Mouse (Mus musculus): ENCODE results near the gene Pdhx. TPM values are rescaled to one million over a fixed set of nuclear protein-coding genes. Genes with fewer than 3 reads are reported as not detected.

The Pdhx gene
- polyA plus RNA-seq, 1 experiment, result 1.2 TPM

DNA sequence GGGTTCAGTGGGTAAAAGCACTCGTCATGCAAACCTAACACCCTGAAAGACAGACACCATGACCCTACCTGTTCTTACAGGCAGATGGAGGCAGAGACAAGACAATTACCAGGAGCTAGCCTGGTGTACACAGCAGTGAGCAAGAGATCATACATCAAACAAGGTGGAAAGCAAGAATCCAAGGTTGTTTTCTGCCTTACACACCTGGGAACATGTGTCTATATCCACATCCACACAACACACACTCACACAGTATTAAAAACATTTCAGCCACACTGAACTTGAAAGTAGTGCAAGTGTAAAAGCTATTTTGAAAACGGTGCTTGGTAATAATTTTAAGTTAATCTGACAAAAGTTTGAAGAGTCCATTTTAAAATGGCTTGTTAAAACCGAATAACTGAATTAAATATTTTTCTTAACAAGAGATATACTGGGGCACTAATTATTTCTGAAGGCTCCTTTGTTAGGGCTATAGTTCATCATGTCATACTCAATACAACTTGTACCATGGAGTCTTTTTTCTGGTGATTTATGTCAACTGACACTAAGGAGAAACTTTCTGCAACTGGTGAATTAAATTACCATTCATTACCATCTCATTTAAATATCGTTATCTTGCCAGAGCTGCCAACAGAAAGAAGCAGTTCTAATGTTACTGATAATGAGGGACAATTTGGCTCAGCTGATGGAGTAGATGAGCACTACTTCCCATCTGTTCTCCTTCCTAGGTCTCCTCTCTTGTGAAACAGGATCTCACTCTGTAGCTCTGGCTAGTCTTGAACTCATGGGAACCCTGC, 52.9 kb downstream of the Pdhx start:
- H3K4me3 ChIP-seq (replicated peaks), result no peak overlapping the region
- peaks cover 23% of the 10 kb centered on the region for H3K4me1 ChIP-seq
- no peaks in the 10 kb centered on the region for H3K27me3 ChIP-seq (replicated peaks)
- no peaks in the 10 kb centered on the region for H3K9me3 ChIP-seq
- TF ChIP-seq FLI1 (IDR thresholded peaks at IDR 0.05; ENCODE audit: low read length) (no peak), GATA1 (IDR thresholded peaks at IDR 0.05; ENCODE audit: borderline replicate concordance, low read length) (no peak)
- H3K36me3 ChIP-seq (replicated peaks; ENCODE audit: low read length), result peaks cover 39% of the 10 kb centered on the region

DNA sequence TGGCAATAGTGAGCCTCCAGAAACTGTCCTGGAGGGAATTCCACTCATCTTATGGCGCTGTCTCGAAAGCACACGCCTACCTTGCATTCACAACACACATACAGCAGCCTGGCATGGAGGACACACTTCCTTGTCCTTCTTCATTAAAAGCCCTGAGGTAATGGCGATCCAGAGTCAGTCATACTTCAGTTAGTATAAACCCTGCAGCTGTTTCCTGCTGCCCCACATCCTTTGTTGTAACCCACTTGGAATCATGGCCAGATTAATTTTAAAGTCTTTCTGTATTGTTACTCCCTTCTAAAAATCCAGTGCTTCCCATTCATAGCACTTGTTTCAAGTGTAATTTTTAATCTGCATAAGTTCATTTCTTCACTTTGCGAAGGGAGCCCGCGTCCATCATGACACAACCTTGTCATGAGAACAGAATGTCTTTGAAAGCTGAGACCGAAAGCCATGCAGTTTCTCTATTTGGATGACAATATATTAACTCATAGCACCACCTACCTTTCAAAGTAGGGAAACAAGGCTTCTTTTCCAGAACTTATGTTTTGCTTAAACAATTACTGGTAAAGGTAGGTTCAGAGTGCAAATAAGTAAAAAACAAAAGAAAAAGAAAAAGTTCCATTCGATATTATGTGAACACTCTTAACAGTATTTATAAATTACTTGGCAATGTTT, 54.4 kb downstream of the Pdhx start:
- H3K4me1 ChIP-seq, result peaks cover 23% of the 10 kb centered on the region
- TF ChIP-seq GATA1 (IDR thresholded peaks at IDR 0.05; ENCODE audit: borderline replicate concordance, low read length), result no peak
- TF ChIP-seq FLI1 (IDR thresholded peaks at IDR 0.05; ENCODE audit: low read length), result no peak
- H3K4me3 ChIP-seq (replicated peaks), result no peak overlapping the region

DNA sequence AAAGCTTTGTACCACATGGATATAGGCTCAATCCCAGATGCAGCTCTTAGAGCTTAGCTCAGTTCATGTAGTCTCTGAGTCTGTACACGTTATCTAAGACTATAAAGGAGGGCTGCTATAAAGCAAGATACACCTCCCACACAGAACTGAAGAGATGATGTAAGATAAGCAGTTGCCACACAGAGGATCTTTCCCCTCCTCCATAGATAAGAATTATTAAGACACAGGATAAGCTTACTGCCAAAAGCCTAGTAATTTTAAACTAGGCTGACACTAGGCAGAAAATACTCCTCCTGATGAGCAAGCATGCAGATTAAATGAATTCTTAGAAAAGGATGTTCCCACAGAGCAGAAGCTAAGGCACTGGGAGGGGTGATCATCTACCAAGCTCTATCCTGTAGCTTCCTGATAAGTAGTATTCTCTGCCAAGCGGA, 55.9 kb downstream of the Pdhx start:
- peaks cover 14% of the 10 kb centered on the region for H3K36me3 ChIP-seq (replicated peaks; ENCODE audit: low read length)
- peaks cover 4% of the 10 kb centered on the region for H3K9me3 ChIP-seq
- H3K4me1 ChIP-seq, result peaks cover 34% of the 10 kb centered on the region
- TF ChIP-seq GATA1 (IDR thresholded peaks at IDR 0.05; ENCODE audit: borderline replicate concordance, low read length), result no peak
- no peak for TF ChIP-seq FLI1 (IDR thresholded peaks at IDR 0.05; ENCODE audit: low read length)
- H3K4me3 ChIP-seq (replicated peaks), result no peak overlapping the region
- H3K27me3 ChIP-seq (replicated peaks), result no peaks in the 10 kb centered on the region

More for the DNA sequence above, 54.4 kb downstream of the Pdhx start:
- Histone ChIP-seq H3K36me3 (replicated peaks; ENCODE audit: low read length) (peaks cover 26% of the 10 kb centered on the region), H3K27me3 (replicated peaks) (no peaks in the 10 kb centered on the region), H3K9me3 (no peaks in the 10 kb centered on the region)

- Histone ChIP-seq H3K36me3 (replicated peaks; ENCODE audit: low read length) (peaks cover 3% of the 10 kb centered on the region), H3K27me3 (replicated peaks) (no peaks in the 10 kb centered on the region), H3K9me3 (peaks cover 4% of the 10 kb centered on the region), H3K4me3 (replicated peaks) (no peak overlapping the region), H3K4me1 (peaks cover 34% of the 10 kb centered on the region)
- no peak for TF ChIP-seq FLI1 (IDR thresholded peaks at IDR 0.05; ENCODE audit: low read length)
- no peak for TF ChIP-seq GATA1 (IDR thresholded peaks at IDR 0.05; ENCODE audit: borderline replicate concordance, low read length)
Measured at GRCm38 (mm10) chr2:103016089-103016488, 57.2 kb downstream of the Pdhx start.

DNA sequence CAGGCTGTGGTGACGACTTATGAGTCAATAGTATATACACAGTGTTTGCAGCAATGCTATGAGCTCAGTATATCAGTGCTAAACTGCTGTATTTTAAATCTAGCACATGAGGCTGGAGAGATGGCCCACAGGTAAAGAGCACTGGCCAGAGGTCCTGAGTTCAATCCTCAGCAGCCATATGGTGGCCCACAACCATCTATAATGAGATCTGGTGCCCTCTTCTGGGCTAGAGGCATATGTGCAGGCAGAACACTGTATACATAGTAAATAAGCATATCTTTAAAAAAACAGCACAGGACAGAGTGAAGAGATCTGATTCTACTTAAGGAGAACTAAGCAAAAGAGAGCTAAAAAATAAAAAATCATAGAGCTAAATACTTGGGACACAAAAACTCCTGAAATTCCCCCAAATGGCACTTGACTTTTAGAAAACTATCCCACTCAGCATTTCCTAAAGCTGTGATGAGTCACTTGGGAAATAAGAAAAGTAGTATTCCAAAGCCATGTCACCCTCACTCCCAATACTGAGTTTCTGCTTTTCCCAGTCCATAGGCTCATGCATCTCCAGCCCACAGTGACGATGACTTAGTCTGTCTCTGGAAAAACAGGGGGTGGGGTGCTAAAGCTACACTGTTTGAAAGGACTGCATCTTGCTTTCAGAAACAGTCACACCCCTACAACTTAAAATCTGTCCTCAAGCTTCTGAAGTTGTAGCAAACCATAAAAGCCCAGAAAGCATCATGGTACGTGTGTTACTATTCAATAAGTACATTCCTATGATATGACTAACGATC, 60.3 kb downstream of the Pdhx start:
- Histone ChIP-seq H3K27me3 (replicated peaks) (no peaks in the 10 kb centered on the region), H3K36me3 (replicated peaks; ENCODE audit: low read length) (no peaks in the 10 kb centered on the region)
- no peak for TF ChIP-seq GATA1 (IDR thresholded peaks at IDR 0.05; ENCODE audit: borderline replicate concordance, low read length)
- TF ChIP-seq FLI1 (IDR thresholded peaks at IDR 0.05; ENCODE audit: low read length), result no peak

DNA sequence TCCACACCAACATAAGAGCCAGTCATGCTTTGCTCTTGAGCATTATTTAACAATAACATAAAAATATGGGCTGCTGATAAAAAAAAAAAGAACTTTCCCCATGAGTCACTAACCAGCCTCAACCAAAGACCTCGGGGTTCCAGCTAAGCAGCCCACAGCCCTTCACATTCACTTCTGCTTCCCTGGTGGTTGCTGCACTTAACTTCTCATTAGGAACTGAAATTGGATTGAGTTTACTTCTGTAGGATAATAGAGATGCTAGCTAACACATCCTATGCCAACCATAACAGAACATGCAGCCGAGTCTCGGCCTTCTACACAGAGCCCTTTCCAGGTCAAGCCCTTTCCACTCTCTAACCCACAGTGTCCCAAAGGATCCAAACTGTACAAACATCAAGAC, 65.1 kb downstream of the Pdhx start:
- no peak overlapping the region for H3K4me3 ChIP-seq (replicated peaks)
- TF ChIP-seq FLI1 (IDR thresholded peaks at IDR 0.05; ENCODE audit: low read length) (no peak), GATA1 (IDR thresholded peaks at IDR 0.05; ENCODE audit: borderline replicate concordance, low read length) (no peak)
- H3K36me3 ChIP-seq (replicated peaks; ENCODE audit: low read length), result no peaks in the 10 kb centered on the region
- peaks cover 37% of the 10 kb centered on the region for H3K4me1 ChIP-seq
- H3K27me3 ChIP-seq (replicated peaks), result no peaks in the 10 kb centered on the region
- H3K9me3 ChIP-seq, result peaks cover 4% of the 10 kb centered on the region

More for the DNA sequence above, 60.3 kb downstream of the Pdhx start:
- Histone ChIP-seq H3K4me1 (peaks cover 37% of the 10 kb centered on the region), H3K4me3 (replicated peaks) (no peak overlapping the region), H3K9me3 (peaks cover 4% of the 10 kb centered on the region)

- TF ChIP-seq FLI1 (IDR thresholded peaks at IDR 0.05; ENCODE audit: low read length) (no peak), GATA1 (IDR thresholded peaks at IDR 0.05; ENCODE audit: borderline replicate concordance, low read length) (no peak)
- Histone ChIP-seq H3K27me3 (replicated peaks) (peaks cover 2% of the 10 kb centered on the region), H3K4me1 (peaks cover 20% of the 10 kb centered on the region), H3K4me3 (replicated peaks) (no peak overlapping the region), H3K9me3 (no peaks in the 10 kb centered on the region), H3K36me3 (replicated peaks; ENCODE audit: low read length) (no peaks in the 10 kb centered on the region)
Measured at GRCm38 (mm10) chr2:103004599-103004998, 68.7 kb downstream of the Pdhx start.

GRCm38 (mm10) chr2:102999153-102999575, 74.1 kb downstream of the Pdhx start:
- TF ChIP-seq GATA1 (IDR thresholded peaks at IDR 0.05; ENCODE audit: borderline replicate concordance, low read length) (no peak), FLI1 (IDR thresholded peaks at IDR 0.05; ENCODE audit: low read length) (no peak)
- H3K4me3 ChIP-seq (replicated peaks), result no peak overlapping the region

DNA sequence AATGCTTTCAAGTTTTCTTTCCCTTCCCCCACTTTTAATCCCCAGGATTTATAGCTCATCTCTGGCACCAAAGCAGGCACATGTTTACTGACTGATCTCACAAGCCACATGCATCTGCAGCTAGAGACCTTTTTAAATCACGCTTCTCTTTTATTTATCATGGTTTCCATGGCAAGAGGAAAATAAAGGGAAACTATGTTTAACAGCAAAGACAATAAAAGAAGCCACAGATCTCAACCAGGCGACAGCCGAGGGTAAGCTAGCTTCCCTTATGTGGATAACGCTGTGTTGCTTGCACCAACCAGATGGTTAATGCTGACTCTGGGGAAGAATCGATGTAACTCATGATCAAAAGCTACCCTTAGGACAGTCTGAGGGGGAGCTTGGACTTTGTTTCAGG, 75.0 kb downstream of the Pdhx start:
- H3K36me3 ChIP-seq (replicated peaks; ENCODE audit: low read length), result no peaks in the 10 kb centered on the region
- no peaks in the 10 kb centered on the region for H3K9me3 ChIP-seq
- TF ChIP-seq GATA1 (IDR thresholded peaks at IDR 0.05; ENCODE audit: borderline replicate concordance, low read length), result no peak
- TF ChIP-seq FLI1 (IDR thresholded peaks at IDR 0.05; ENCODE audit: low read length), result no peak
- H3K27me3 ChIP-seq (replicated peaks), result peaks cover 2% of the 10 kb centered on the region
- H3K4me1 ChIP-seq, result peaks cover 31% of the 10 kb centered on the region
- H3K4me3 ChIP-seq (replicated peaks), result no peak overlapping the region

More at GRCm38 (mm10) chr2:102999153-102999575, 74.1 kb downstream of the Pdhx start:
- Histone ChIP-seq H3K27me3 (replicated peaks) (peaks cover 2% of the 10 kb centered on the region), H3K9me3 (no peaks in the 10 kb centered on the region), H3K36me3 (replicated peaks; ENCODE audit: low read length) (no peaks in the 10 kb centered on the region), H3K4me1 (peaks cover 30% of the 10 kb centered on the region)

Measured in megakaryocyte, embryonic 14.5 days (primary cell).